Mouse (Mus musculus) E14TG2a.4 (cell line): ENCODE measurements at regions not wholly inside any gene's neighbourhood (a gene's known extent, or its start where the extent isn't known, plus 50 kb on each side); places are given as distances from the start of the nearest gene placed in this dataset.

Experiments
- CTCF ChIP-seq: conservative IDR thresholded peaks from 2 replicates; pipeline ENCODE4 v1.5.1; 2014; ENCODE audit warnings: low read length
- NANOG ChIP-seq: IDR thresholded peaks from 2 replicates; pipeline ENCODE4 v1.6.1; 2014; ENCODE audit warnings: borderline replicate concordance, low read length, mixed read lengths
- POU5F1 ChIP-seq: IDR thresholded peaks from 2 replicates; pipeline ENCODE4 v1.6.1; 2014; ENCODE audit warnings: low read length, borderline replicate concordance

DNA sequence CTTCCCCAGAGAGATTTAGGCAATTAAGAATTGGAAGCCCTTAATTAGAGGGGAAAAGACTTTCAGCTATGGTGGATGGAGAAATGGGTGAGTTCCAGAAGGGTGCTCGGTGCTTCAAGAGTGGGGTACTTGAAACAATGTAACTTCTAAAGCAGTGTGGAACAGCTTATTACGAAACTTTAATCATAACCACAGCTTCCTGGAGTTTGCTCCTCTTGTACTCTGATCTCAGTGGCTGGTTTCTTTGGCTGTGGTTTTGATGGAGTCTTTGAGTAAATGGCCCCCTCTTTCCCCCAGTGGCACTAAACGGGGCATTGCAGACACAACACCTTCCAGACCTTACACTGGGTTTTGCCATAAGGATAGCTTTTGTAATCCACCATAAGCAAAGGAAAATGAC, 116.6 kb downstream of the Lca5 start:
- TF ChIP-seq CTCF (no peak), POU5F1 (no peak), NANOG (no peak)
